Mouse (Mus musculus): ENCODE results near the gene Hira.
"Not testable (repeated sequence)": the region's sequence is repeated elsewhere in the genome, so short reads cannot be mapped to it uniquely, and the experiment has no call there.

Hira gene

DNA sequence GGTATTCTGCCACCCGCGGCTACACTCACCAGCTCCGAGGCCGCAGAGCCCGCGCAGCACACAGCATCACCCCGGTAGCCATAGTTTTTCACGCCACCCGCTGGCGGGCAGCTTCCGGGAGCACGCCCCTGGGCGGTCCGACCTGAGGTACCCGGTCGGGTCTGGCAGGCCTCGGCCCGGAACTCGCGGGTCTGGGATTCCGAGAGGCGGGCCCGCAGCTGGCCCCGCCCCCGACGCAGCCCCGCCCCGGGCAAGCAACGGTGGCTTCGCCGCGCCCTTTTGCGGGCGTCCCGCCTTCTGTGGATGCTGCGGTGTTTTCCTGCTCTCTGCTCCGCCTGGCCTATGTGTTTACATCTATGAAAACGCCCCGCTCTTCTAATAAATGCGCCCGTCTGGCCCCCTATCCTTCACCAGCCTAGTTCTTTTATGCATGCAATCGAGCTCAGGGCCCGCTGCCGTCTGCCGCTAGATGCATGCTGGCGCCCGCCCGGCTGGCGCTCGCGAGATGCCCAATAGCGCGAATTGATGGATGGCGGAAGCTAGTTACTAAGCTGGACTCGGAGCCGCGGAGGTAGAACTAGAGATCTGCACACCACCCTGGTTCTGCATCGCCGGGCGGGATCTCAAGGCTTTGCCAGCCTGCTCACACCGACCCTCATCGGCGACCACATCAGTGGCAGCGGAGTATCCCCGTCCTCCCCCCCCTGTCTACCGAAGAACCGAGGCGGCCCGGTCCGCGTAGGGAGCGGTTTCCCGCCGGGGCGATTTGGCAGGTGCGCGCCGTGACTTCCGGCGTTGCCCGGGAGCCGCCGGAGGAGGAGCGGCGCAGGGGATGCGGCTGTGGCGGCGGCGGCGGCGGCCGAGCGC, at the start of gene Hira, which contains the start of gene Mrpl40:
Hira (plus strand) TSS at position 596 of the 867 bp plus-strand sequence.
Mrpl40 (minus strand) TSS at position 421 of the 867 bp plus-strand sequence.
- DNase-seq (ENCODE audit: extremely low spot score, low spot score): peak; percentile 95

DNA sequence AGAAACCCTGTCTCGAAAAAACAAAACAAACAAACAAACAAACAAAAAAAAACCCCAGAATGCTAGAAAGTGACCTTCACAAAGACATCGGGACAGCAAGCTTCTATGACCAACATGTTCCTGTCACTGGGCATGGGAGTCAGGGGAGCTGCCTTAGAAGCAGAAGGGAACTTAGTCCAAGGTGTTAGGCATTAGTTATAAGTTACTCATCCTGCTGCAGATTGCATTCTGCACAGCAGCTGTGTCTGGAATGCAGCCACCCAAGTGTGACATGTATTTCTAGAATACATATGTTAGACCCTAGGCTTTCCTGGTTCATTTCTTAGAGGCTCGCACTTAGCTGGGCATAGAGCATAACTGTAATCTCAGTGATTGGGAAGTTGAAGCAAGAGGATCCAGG, 48.2 kb upstream of the Hira start:
- DNase-seq (ENCODE audit: extremely low spot score, low spot score): no peak

DNA sequence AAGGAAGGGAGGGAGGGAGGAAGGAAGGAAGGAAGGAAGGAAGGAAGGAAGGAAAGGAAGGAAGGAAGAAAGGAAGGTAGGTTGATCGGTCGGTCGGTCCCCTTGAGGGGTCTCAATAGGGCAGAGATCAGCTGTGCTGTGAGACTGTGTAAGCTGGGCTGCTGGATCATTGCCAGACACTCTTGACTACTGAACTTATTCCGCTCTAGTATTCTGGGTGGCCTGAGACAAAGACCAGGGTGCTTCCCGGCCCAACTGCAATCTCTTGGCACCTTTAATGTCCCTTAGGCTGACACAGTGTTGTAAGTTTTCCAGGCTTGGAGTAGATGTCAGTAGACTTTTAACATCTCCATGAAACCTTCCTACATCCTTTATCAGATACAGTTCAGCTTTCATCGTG, 47.7 kb upstream of the Hira start:
- DNase-seq (ENCODE audit: extremely low spot score, low spot score): no peak

DNA sequence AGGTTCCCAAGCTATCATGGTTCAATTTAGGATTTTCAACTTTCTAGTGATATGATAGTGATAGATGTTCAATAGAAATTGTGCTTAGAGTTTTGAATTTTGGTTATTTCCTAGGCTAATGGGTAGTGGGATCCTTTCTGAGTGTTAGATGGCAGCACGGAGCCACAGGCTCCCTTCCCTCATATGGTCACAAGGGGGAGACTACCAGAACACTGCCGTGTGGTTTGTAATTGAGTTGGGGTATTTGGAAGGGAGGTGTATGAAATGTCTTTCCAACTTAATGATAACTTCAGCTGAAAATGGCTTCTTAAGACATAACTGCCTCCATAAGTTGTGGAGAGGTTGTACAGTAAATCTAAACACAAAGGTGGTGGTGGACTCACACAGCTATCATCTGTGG, 43.4 kb upstream of the Hira start:
- DNase-seq (ENCODE audit: extremely low spot score, low spot score): no peak

DNA sequence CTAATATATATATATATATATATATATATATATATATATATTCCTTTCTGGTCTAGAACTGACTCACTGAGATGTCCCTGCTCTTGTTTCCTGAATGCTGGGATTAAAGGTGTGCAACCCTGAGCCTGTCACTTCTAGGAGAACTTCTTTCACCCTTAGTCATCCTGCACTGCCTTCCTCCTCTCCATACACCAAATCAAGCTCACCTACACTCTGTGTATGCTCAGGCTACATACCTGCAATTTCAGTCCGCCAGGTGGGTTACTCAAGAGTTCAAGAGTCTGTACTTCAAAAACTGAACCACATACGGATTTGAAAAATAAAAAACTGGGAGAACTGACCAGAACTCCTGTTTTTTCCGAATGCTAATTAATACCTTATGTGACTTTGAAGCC, 40.8 kb upstream of the Hira start:
- DNase-seq (ENCODE audit: extremely low spot score, low spot score): no peak

DNA sequence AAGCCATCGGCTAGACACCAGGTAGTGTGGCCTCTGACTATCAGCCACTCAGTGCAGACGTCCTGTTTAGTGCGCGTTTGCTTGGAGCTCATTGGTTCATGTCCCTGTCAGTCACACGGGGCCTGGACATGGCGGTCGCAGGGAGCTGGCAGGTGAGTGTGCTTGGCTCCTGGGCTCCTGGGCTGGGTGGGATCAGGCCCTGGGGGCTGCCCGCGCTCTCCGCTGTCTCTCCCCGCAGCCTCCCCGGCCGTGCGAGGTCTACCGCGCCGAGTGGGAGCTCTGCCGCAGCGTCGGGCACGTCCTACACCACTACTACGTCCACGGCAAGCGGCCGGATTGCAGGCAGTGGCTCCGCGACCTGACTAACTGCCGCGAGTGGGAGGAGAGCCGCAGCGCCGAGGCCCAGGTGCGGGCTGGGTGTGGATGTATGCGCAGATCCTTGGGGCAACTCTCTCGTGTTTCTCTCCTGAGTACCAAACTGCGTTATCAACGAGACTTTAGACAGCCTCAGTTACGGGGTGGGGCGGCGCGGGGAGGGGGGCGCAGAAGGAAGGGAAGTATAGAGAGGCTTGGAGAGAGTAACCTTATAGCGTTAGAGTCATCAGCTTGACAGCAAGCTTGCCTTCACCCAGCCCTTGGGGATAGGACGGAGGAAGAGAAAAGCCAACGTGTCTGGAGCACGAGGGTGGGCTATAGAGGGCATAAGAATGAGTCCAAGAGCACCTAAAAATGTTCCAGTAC, 40.2 kb upstream of the Hira start, which contains the start of the genes 2510002D24Rik and Gm28539:
2510002D24Rik (plus strand) TSS at position 111 of the 741 bp plus-strand sequence.
Gm28539 (plus strand) TSS at position 117 of the 741 bp plus-strand sequence.
- peak; percentile 85 for DNase-seq (ENCODE audit: extremely low spot score, low spot score)

DNA sequence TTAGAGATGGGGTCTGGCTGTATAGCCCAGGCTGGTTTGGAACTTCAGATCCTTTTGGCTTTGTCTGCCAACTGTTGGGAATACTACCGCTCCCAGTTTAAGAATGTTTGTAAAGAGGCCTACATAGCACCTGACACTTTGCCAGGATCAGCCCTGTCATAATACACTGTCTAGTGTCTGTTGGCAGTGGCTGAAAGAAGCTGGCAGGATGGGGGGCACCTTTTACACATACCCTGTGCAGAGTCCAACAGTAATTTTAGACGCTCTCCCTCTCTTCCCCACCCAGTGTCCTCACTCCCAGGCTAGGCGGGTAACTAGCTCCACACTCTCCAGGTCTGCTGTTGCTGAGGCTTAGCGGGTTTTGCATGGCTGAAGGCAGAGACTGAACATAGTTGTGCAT, 38.5 kb upstream of the Hira start:
- no peak for DNase-seq (ENCODE audit: extremely low spot score, low spot score)

DNA sequence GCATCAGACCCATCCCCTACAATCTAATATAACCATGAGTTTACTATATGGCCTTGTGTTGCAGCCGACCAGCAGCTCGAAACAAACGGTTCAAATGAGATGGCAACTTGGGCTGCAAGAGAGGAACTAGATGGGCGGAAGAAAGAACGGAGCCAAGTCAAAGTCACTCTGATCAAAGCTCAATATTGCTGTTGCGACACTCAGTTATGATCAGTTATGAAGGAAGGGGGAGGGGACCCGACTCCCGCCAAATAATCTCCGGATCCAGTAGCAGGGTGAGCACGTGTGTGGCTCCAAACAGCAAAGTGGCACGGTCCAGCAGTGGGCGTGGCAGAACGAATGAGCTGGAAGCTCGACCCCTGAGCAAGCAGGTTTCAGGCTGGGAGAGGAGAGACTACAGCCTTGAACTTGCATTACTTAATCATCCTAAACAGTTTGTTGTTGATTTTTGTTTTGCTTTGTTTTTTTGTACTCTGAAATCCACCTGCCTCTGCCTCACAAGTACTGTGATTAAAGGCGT, 30.5 kb upstream of the Hira start:
- DNase-seq (ENCODE audit: extremely low spot score, low spot score): no peak

DNA sequence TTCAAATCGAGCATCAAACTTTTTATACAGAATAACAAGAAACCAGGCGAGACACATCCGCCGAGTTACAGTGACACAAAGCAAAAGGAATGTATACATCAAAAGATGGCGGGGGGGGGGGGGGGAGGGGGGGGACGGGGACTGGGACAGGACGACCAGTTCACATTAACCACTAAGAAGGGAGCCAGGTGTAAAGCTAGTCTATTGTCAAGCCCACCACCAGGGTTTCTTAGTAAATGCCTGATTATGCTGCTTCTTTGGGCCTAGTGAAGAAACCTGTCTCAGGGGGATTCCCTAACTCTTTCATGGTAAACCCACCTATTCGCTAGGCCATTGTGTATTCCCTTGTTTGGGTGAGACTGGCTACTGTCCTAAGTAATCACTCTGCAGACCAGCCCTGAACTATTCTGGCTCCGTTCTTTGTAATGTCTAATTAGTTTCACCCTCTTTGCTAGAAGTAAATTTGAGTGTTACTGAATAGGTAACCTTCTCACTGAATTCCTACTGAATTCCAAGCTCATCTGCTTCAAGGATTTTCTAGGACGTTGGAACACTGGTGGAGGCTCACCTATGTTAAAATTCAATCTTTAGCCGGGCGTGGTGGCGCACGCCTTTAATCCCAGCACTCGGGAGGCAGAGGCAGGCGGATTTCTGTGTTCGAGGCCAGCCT, 27.2 kb upstream of the Hira start:
- not testable (repeated sequence) for DNase-seq (ENCODE audit: extremely low spot score, low spot score)

DNA sequence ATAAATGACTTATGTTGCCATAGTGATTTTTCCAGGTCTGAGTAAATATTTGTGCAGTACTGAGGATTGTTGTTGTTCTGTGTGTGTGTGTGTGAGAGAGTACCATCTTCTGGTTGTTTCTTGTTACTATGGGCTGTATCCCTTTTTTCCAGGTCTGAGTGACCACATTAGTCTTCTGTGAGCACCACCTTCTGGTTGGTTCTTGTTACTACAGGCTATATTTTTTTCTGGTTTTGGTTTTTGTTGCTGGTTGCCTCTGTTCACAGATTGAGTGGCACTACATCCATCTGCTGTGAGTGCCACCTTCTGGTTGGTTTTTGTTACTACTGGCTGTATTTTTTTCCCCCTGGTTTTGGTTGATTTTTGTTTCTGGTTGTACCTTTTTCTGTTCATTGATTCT, 18.3 kb upstream of the Hira start:
- no peak for DNase-seq (ENCODE audit: extremely low spot score, low spot score)

DNA sequence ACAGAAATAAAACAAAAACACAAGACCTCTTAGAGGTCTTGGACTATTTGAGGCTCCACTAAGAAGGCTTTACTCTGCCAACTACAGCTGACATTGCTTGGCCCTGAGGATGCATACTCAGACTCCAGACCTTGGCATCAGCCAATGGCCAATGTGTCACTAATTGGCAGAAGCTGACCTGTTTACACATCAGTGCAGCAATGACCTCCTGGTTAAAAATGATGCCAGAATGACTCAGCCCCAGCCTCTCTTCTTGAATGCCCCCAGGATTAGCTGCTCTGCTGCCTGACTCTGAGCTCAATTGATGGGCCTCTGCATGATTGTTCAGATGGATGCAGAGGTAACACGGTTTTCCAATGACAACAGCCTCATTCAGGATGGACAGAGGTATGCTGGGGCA, 16.7 kb upstream of the Hira start:
- no peak for DNase-seq (ENCODE audit: extremely low spot score, low spot score)

DNA sequence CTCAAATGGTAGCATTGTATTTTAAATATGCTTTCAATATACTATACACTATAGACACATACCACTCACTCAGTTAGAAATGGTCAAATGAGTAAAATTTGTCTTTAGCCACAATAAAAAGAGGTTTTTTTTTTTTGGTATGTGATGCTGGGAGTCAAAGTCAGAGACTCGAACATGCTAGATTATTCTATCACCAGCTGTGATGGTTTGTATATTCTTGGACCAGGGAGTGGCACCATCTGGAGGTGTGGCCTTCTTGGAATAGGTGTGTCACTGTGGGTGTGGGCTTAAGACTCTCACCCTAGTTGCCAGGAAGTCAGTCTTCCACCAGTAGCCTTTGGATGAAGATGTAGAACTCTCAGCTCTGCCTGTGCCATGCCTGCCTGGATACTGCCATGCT, 6.3 kb upstream of the Hira start:
- DNase-seq (ENCODE audit: extremely low spot score, low spot score): not testable (repeated sequence)

DNA sequence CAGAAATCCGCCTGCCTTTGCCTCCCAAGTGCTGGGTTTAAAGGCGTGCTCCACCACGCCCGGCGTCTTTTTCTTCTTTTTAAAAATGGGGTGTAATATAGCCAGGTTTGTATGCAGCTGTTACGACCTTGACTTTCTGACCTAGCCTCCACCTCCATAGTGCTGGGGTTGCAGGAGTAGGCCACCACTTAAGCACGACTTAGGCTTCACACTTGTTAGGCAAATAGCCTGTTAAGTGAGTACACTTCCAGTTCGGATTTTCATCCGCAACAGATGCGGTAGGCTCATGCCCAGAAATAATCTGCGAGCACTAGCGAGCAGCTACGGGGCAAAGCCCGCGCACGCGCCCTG, 771 bp upstream of the Hira start:
- DNase-seq (ENCODE audit: extremely low spot score, low spot score): no peak

DNA sequence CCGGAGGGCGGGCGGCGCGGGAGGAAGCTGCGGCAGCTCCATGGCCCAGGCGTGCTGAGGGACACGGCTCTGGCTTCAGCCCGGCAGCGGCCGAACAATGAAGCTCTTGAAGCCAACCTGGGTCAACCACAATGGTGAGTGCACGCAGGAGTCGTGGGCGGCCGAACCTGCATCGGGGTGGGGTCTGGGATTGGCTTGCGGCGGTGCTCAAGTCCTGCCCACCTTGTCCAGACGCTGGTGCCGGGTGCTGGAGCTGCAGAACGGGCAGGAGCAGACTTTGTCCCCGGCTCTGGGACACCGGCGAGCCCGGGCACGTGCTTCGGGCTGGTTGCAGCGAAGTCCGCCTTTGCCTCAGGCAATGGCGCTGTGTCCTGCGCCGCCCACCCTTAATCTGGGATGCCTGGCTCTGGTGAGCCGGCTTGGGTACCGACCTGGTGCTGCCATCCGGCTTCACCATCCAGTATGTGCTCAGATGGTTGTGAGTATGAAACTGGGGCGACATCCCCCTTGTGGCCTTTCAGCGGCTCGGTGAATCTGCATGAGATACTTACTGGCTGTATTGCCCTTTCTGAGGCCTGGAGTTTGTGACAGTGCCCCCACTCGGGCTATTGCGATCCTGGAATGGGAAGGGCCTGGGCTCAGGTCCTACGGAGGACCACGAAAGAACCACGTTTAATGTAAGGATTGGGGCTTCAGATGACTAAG, 701 bp downstream of the Hira start:
- peak; percentile 79 for DNase-seq (ENCODE audit: extremely low spot score, low spot score)

DNA sequence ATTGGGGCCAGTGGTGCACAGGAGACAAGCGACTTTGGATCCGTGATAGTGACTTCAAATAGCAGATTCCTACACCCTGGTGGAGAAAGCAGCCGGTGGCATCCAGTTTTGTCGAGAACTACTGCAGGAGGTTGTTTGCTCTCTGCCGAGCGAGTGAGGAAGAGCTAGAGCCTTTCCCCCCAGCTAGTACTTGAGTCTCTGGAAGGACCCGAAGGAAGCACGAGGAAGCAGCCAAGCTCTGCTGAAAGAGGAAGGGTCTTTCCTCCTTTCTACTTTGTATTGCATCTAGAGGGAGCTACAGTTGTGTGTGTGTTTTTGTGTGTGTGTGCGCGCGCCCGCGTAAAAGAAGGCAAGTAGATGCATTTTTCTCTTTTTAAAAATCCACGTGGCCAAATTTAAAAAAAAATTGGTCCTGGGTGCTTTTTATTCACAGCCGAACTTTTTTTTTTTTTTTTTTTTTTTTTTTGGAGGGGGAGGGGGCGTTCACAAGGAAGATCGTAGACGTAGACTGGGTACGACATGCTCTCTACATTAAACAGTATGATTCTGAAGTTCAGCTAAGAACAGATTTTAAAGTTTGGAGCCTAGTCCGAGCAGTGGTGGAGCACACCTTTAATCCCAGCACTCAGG, 1.4 kb downstream of the Hira start:
- DNase-seq (ENCODE audit: extremely low spot score, low spot score): no peak

DNA sequence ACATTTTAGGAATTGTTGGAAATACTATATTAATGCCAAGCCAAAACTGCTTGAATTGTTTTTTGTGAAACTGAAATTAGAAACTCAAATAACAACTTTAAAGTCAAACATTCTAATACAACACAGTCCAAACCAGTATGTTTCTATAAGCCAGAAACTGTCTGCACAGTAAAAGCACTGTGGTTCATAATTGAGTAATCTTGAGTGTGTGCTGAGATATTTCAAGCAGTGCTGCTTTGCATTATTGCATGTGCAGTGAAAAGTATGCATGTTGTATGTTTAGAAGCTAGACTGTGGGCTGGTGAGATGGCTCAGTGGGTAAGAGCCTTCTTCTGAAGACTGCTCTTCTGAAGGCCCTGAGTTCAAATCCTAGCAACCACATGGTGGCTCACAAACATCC, 7.2 kb downstream of the Hira start:
- no peak for DNase-seq (ENCODE audit: extremely low spot score, low spot score)

DNA sequence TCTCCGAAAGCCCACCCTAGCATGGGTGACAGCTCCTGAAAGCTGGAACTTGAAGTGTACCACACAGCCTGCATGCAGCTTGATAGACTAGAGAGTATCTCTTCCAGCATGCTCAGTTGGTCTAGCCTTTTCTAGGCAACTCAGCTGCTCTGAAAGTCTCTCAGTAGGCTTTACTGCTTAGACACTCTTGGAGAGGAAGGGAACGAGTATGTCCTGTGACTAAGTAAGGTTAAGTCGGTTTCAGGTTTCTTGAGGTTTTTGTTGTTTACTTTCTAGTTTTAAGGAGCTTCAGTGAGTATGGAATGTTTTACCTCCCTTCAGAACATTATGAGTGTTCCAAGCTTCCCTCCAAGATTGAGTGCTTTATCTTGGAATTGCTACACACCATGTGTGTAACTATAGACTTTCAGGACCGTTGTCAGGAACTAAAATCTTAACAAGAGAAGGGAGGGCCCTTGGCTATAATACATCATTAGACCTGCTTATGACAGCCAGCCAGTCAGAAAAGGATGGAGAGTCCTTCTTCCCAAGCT, 17.1 kb downstream of the Hira start:
- DNase-seq (ENCODE audit: extremely low spot score, low spot score): no peak

DNA sequence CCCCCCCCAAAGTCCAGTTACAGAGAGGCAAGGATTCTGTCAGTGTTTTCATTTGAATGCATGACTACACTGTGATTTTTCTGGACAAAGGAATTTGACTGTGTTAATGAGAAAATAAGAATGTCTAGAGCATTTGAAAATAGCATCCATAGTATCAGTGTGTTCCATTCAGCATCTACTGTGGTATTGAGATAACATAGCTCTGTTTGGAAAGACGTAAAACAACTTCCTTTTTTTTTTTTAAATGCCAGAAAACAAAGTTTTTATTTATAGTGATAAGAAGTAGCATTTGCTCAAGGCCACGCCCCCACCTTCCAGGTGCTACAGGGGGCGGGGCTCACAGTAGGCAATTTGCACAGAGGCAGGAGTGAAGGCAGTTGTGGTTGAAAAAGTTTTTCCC, 18.4 kb downstream of the Hira start:
- DNase-seq (ENCODE audit: extremely low spot score, low spot score): no peak

DNA sequence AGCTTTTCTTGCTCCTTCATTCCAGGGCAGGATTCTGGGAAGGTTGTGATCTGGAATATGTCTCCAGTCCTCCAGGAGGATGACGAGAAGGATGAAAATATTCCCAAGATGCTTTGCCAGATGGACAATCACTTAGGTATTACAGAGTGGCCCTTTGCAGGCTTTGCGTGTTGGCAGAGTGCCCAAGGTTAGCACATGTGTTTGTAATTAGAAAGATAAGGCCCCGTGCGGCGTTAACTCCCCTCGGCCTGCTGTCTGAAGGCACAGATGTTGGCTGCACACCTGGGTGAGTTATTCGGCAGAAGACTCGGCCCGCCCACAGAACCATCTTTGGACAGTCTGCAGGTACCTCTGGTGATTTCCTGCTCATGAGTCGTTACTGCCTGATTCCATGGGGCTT, 19.6 kb downstream of the Hira start:
- peak; percentile 20 for DNase-seq (ENCODE audit: extremely low spot score, low spot score)

DNA sequence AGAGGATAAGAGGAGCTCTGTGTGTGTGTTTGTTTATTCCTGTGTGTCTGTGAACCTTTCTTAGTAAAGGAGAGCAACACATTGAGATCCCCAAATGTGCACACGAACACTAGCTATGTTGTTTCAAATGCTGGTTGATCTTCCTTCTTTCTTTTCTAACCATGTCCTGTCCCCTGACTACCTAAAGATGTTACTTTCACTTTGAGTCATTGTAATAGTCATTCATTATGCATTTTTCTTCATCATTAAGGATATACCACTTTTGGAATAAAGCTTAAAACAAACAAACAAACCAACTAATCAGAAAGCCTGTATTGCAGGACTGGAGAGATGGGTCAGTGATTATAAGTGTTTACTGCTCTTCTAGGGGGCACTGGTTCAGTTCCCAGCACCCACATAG, 28.8 kb downstream of the Hira start:
- DNase-seq (ENCODE audit: extremely low spot score, low spot score): no peak
